Mouse (Mus musculus) kidney, adult 8-10 months (tissue): Measurements from ENCODE around the gene Gm20741.

ENCODE experiments used
- DNase-seq, 2 experiments: peaks; one replicate each; pipeline ENCODE4 v3.0.0; 2022

Gene Gm20741

DNA sequence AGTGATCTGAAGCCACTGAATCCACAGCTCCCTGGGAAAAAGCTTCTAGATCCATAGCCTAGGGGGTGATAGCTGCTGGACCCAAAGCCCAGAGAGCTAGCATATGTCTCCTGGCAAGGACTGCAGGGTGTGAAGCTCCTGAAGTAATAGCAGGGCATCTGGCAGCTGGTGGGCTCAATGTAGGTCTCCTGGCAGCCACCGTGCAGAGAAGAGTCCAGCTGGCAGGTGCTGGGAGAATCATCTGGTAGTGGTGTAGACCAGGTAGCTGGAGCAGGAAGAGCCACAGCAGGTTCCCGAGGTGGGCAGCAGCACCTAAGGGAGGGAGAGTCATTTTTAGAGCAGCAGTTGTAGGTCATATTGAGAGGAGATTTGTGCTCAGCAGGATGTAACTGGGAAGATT lies at the start of gene Gm20741:
Gene Gm20741 (minus strand): TSS at position 394 of the 400 bp plus-strand sequence.
- DNase-seq, result no peak

DNA sequence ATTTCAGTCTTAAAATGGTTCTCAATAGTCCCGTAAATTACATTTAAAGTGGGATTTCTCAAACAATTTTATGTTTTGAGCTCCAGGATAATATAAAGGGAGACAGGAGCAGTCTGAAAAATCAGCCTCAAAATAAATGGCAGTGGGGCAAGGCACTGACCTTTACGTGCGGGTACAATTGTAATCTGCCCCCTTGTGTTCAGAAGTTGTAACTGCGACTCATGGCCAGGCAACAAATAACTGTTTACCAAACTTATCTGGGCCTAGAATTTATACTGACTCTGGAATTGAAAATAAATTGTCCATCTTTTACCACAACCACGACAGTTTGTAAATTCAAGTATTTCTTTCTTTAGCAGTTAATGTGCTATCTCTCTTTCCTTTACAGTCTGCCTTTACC lies 39.4 kb upstream of the Gm20741 start:
- DNase-seq, result peak; percentile 2 to 11

GRCm38 (mm10) chr16:88848558-88848957 lies 36.5 kb upstream of the Gm20741 start:
- DNase-seq, result no peak

DNA sequence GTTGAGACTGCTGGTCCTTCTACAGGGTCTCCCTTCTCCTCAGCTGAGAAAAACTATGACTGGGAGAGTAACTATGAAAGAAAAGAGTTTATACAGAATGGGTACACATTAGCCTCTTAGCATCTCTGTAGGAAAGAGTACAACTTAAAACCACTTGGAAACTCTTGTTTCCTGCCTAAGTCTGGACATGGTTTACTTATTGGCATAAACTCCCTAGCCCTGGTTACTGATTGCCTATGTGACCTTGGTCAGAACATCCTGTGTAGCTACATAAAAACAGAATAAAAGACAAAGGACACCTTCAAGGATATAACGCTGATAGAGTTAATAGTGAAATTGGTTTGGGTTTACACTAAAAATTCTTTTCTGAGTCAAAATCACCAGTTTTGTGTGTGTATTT lies 35.3 kb upstream of the Gm20741 start:
- DNase-seq, result peak; percentile 21 to 26

GRCm38 (mm10) chr16:88826978-88827377 lies 15.0 kb upstream of the Gm20741 start:
- no peak for DNase-seq

GRCm38 (mm10) chr16:88826095-88826652 lies 14.2 kb upstream of the Gm20741 start, which contains the start of gene Krtap14:
Gene Krtap14, minus strand, starts transcription at chr16:88826145.
- no peak for DNase-seq

GRCm38 (mm10) chr16:88823736-88824135 lies 11.7 kb upstream of the Gm20741 start:
- DNase-seq, result peak in 1 of 2 experiments; percentile 20

DNA sequence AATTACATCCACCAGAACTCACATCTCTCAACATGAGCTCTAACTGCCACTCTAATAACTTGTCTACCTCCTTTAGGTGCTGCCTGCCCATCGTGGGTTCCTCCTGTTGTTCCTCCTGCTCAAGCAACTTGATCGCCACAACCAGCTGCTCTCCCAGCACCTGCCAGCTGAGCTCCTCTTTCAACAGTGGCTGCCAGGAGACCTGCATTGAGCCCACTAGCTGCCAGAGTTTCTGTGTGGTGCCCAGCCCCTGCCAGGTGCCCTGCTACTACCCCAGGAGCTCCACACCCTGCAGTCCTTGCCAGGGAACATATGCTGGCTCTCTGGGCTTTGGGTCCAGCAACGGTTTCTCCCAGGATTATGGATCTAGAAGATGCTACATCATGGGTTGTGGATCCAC lies 8.0 kb upstream of the Gm20741 start, which contains the start of gene Krtap15:
Gene Krtap15 (plus strand): TSS at position 150 of the 400 bp plus-strand sequence.
- no peak for DNase-seq

GRCm38 (mm10) chr16:88786786-88787185 lies 25.2 kb downstream of the Gm20741 start:
- no peak for DNase-seq

DNA sequence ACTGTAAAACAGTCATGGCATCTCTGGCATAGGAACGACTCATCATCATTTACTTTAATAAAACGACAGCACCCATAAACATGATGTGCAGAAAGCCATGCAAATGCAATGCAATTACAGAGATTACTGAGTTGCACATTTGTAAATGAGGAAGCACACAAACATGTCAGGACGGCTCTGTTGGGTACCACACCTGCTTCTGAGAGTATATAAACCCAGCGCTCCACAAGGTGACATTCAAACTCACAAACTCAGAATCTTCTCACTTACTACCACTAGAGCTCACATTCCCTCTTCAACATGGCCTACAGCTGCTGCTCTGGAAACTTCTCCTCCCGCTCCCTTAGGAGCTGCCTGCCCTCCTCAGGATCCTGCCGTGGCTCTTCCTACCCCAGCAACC lies 34.4 kb downstream of the Gm20741 start, which contains the start of gene Gm5965:
Gene Gm5965 (plus strand): TSS at position 301 of the 400 bp plus-strand sequence.
- no peak for DNase-seq

DNA sequence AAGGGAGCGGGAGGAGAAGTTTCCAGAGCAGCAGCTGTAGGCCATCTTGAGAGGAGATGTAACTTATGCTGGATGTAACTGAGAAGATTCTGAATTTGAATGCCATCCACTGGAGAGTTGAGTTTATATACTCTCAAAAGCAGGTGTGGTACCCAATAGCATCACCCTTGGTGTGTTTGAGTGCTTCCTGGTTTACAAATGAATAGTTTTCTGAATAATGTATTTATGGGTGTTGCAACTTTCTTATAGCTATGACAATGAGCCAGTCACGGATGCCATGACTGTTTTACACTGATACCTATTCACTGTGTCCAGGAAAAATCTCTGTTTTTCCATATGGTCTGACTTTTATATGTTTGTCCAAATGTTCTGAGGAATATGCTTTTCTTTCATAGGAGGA lies 37.9 kb downstream of the Gm20741 start, which contains the start of gene 2310057N15Rik:
Gene 2310057N15Rik (minus strand): TSS at position 101 of the 400 bp plus-strand sequence.
- no peak for DNase-seq
